Mouse (Mus musculus) ES-Bruce4 (cell line): ENCODE data around the gene Syndig1. TPM values are rescaled to one million over a fixed set of nuclear protein-coding genes. Genes with fewer than 3 reads are reported as not detected.

ENCODE experiments used
- H3K27ac ChIP-seq: 2 replicates; pipeline ENCODE4 v1.5.1; 2012; ENCODE audit warnings: low read length, inconsistent platforms; ENCODE audit not compliant: insufficient read depth
- H3K27me3 ChIP-seq: 2 replicates; pipeline ENCODE4 v1.6.1; 2012; ENCODE audit warnings: mild to moderate bottlenecking, low read length, inconsistent platforms; ENCODE audit not compliant: control insufficient read depth, poor library complexity, insufficient read depth, severe bottlenecking
- H3K36me3 ChIP-seq: 2 replicates; pipeline ENCODE4 v1.6.1; 2012; ENCODE audit warnings: inconsistent platforms, mild to moderate bottlenecking, low read length, moderate library complexity; ENCODE audit not compliant: control insufficient read depth, poor library complexity, insufficient read depth, severe bottlenecking
- H3K4me1 ChIP-seq: one replicate; pipeline ENCODE4 v1.8.1; 2011; ENCODE audit warnings: low read length; ENCODE audit not compliant: control insufficient read depth, insufficient read depth
- H3K4me3 ChIP-seq: 2 replicates; pipeline ENCODE4 v1.5.1; 2011; ENCODE audit warnings: low read depth, mild to moderate bottlenecking, low read length
- H3K9ac ChIP-seq: 2 replicates; pipeline ENCODE4 v1.6.1; 2012; ENCODE audit warnings: low read depth, mild to moderate bottlenecking, inconsistent platforms; ENCODE audit not compliant: poor library complexity, severe bottlenecking
- H3K9me3 ChIP-seq: replicated peaks from 2 replicates; pipeline ENCODE4 v1.6.1; 2012; ENCODE audit warnings: mild to moderate bottlenecking, low read length, inconsistent platforms; ENCODE audit not compliant: control insufficient read depth, poor library complexity, insufficient read depth, severe bottlenecking
- CTCF ChIP-seq: IDR thresholded peaks from one replicate; pipeline ENCODE4 v1.8.1; 2011; ENCODE audit warnings: low read depth, low read length
- EP300 ChIP-seq: IDR thresholded peaks from 2 replicates; pipeline ENCODE4 v1.6.1; 2011; ENCODE audit warnings: low read depth, low read length; ENCODE audit not compliant: insufficient read depth
- POLR2A ChIP-seq: IDR thresholded peaks from one replicate; pipeline ENCODE4 v1.8.1; 2011; ENCODE audit warnings: low read length; ENCODE audit not compliant: insufficient read depth
- polyA plus RNA-seq: library from polyadenylated mRNA; stranded (reverse); fragments of >200 nt; gene quantifications from 2 replicates; pipeline ENCODE4 v1.2.4, GENCODE M21; 2011; ENCODE audit warnings: low read depth; ENCODE audit not compliant: missing spikeins, insufficient read depth, insufficient read length

Gene Syndig1
- 0.55 and 0.58 TPM in 2 replicates for polyA plus RNA-seq

- no peaks in the 10 kb centered on the region for H3K36me3 ChIP-seq
- H3K27ac ChIP-seq = no peak within 1 kb of the TSS
- no peaks in the 10 kb centered on the region for H3K4me1 ChIP-seq
- peaks cover 4% of the 10 kb centered on the region for H3K27me3 ChIP-seq
- peak within 1 kb of the TSS; percentile 76 for H3K4me3 ChIP-seq
- no peaks in the 10 kb centered on the region for H3K9me3 ChIP-seq
- 0 out of 2 replicates have a peak within 1 kb of the TSS, but pooled peaks have one; percentile 70 for H3K9ac ChIP-seq
- TF ChIP-seq EP300 (no peak), CTCF (no peak), POLR2A (no peak)
Observed at GRCm38 (mm10) chr2:149828911-149829310, at the start of gene Syndig1. Syndig1 (plus strand) TSS chr2:149829211.

GRCm38 (mm10) chr2:149798613-149799012 is 30.4 kb upstream of the Syndig1 start:
- Histone ChIP-seq H3K9ac (no peak overlapping the region), H3K4me3 (no peak overlapping the region), H3K9me3 (no peaks in the 10 kb centered on the region), H3K4me1 (peaks cover 3% of the 10 kb centered on the region), H3K27me3 (no peaks in the 10 kb centered on the region), H3K27ac (no peak overlapping the region), H3K36me3 (no peaks in the 10 kb centered on the region)
- TF ChIP-seq EP300 = peak; percentile 68
- TF ChIP-seq CTCF = no peak

- no peaks in the 10 kb centered on the region for H3K4me1 ChIP-seq
- no peaks in the 10 kb centered on the region for H3K9me3 ChIP-seq
- TF ChIP-seq POLR2A = no peak
- H3K9ac ChIP-seq = no peak overlapping the region
- no peak overlapping the region for H3K4me3 ChIP-seq
- no peak overlapping the region for H3K27ac ChIP-seq
- no peaks in the 10 kb centered on the region for H3K36me3 ChIP-seq
- H3K27me3 ChIP-seq = no peaks in the 10 kb centered on the region
Observed at GRCm38 (mm10) chr2:149804599-149805140, 24.3 kb upstream of the Syndig1 start.

- Histone ChIP-seq H3K4me1 (no peaks in the 10 kb centered on the region), H3K27me3 (no peaks in the 10 kb centered on the region), H3K27ac (no peak overlapping the region), H3K9me3 (no peaks in the 10 kb centered on the region), H3K9ac (no peak overlapping the region), H3K4me3 (no peak overlapping the region), H3K36me3 (no peaks in the 10 kb centered on the region)
- TF ChIP-seq EP300 (no peak), POLR2A (no peak), CTCF (no peak)
Observed at GRCm38 (mm10) chr2:149805256-149805655, 23.8 kb upstream of the Syndig1 start.

- Histone ChIP-seq H3K9me3 (no peaks in the 10 kb centered on the region), H3K4me1 (no peaks in the 10 kb centered on the region), H3K9ac (no peak overlapping the region), H3K27me3 (no peaks in the 10 kb centered on the region), H3K4me3 (no peak overlapping the region), H3K27ac (no peak overlapping the region), H3K36me3 (no peaks in the 10 kb centered on the region)
- no peak for TF ChIP-seq EP300
- TF ChIP-seq POLR2A = no peak
- no peak for TF ChIP-seq CTCF
Observed at GRCm38 (mm10) chr2:149812899-149813298, 16.1 kb upstream of the Syndig1 start.

- no peaks in the 10 kb centered on the region for H3K4me1 ChIP-seq
- no peak overlapping the region for H3K27ac ChIP-seq
- no peaks in the 10 kb centered on the region for H3K36me3 ChIP-seq
- no peak overlapping the region for H3K9ac ChIP-seq
- no peak overlapping the region for H3K4me3 ChIP-seq
- H3K27me3 ChIP-seq = no peaks in the 10 kb centered on the region
- H3K9me3 ChIP-seq = no peaks in the 10 kb centered on the region
- TF ChIP-seq EP300 (no peak), POLR2A (no peak), CTCF (no peak)
Observed at GRCm38 (mm10) chr2:149818395-149818794, 10.6 kb upstream of the Syndig1 start.
